Mouse (Mus musculus) myocyte (in vitro differentiated cells): ENCODE measurements around the gene 1700001P01Rik. TPM values are rescaled to one million over a fixed set of nuclear protein-coding genes. Genes with fewer than 3 reads are reported as not detected.

ENCODE experiments used
- H3K27me3 ChIP-seq: one replicate; pipeline ENCODE4 v1.6.1; 2011; ENCODE audit not compliant: control insufficient read depth, insufficient read depth, insufficient read length
- H3K36me3 ChIP-seq: one replicate; pipeline ENCODE4 v1.6.1; 2011; ENCODE audit not compliant: control insufficient read depth, insufficient read depth
- H3K4me2 ChIP-seq: one replicate; pipeline ENCODE4 v1.6.1; 2011; ENCODE audit warnings: low read depth, control low read depth
- H3K4me3 ChIP-seq: one replicate; pipeline ENCODE4 v1.5.1; 2011; ENCODE audit warnings: mild to moderate bottlenecking, control low read depth, moderate library complexity
- H3K79me2 ChIP-seq: one replicate; pipeline ENCODE4 v1.6.1; 2011; ENCODE audit not compliant: control insufficient read depth, insufficient read depth
- H3ac ChIP-seq: one replicate; pipeline ENCODE4 v1.6.1; 2011; ENCODE audit not compliant: control insufficient read depth, insufficient read length
- CEBPB ChIP-seq: IDR thresholded peaks from 2 replicates; pipeline ENCODE4 v1.6.1; 2011; ENCODE audit warnings: mild to moderate bottlenecking, moderate library complexity; ENCODE audit not compliant: poor library complexity, insufficient read depth, severe bottlenecking
- E2F4 ChIP-seq: IDR thresholded peaks from one replicate; pipeline ENCODE4 v1.6.1; 2011; ENCODE audit warnings: mild to moderate bottlenecking, control low read depth, moderate library complexity; ENCODE audit not compliant: insufficient read depth
- MAX ChIP-seq: IDR thresholded peaks from one replicate; pipeline ENCODE4 v1.6.1; 2011; ENCODE audit warnings: low read depth, mild to moderate bottlenecking, control low read depth
- MYOD1 ChIP-seq, 3 experiments: IDR thresholded peaks; one replicate each; pipeline ENCODE4 v1.6.1; 2011; ENCODE audit warnings: control low read depth in 2 of 3, low read depth in 2 of 3, mild to moderate bottlenecking in 2 of 3, moderate library complexity in 1 of 3; ENCODE audit not compliant: insufficient read length in 2 of 3, control insufficient read depth in 1 of 3
- MYOG ChIP-seq, 3 experiments: IDR thresholded peaks; one replicate each; pipeline ENCODE4 v1.6.1; 2011; ENCODE audit warnings: control low read depth in 2 of 3, low read depth in 2 of 3, mild to moderate bottlenecking in 2 of 3; ENCODE audit not compliant: insufficient read length in 2 of 3, control insufficient read depth in 1 of 3, insufficient read depth in 1 of 3
- POLR2A ChIP-seq: IDR thresholded peaks from one replicate; pipeline ENCODE4 v1.6.1; 2011; ENCODE audit warnings: low read depth, mild to moderate bottlenecking, control low read depth, moderate library complexity; ENCODE audit not compliant: insufficient read length
- POLR2AphosphoS2 ChIP-seq: IDR thresholded peaks from one replicate; pipeline ENCODE4 v1.6.1; 2011; ENCODE audit warnings: low read depth, control low read depth; ENCODE audit not compliant: insufficient read length
- REST ChIP-seq: IDR thresholded peaks from one replicate; pipeline ENCODE4 v1.6.1; 2011; ENCODE audit warnings: mild to moderate bottlenecking, control low read depth, moderate library complexity; ENCODE audit not compliant: insufficient read depth, insufficient read length
- SRF ChIP-seq: IDR thresholded peaks from one replicate; pipeline ENCODE4 v1.6.1; 2011; ENCODE audit warnings: low read depth; ENCODE audit not compliant: control insufficient read depth, insufficient read length
- TCF12 ChIP-seq: IDR thresholded peaks from one replicate; pipeline ENCODE4 v1.6.1; 2011; ENCODE audit warnings: mild to moderate bottlenecking, control low read depth; ENCODE audit not compliant: poor library complexity, insufficient read depth, severe bottlenecking
- TCF3 ChIP-seq: IDR thresholded peaks from one replicate; pipeline ENCODE4 v1.6.1; 2011; ENCODE audit warnings: low read depth, control low read depth; ENCODE audit not compliant: insufficient read length
- USF1 ChIP-seq: IDR thresholded peaks from one replicate; pipeline ENCODE4 v1.6.1; 2011; ENCODE audit warnings: low read depth, mild to moderate bottlenecking, control low read depth, moderate library complexity
- polyA plus RNA-seq: library from polyadenylated mRNA; unstranded; fragments of >200 nt; fragmentation: generic; extraction: Trizol; gene quantifications from one replicate; pipeline ENCODE4 v1.2.1, GENCODE M21; 2012; ENCODE audit warnings: missing spikeins

The 1700001P01Rik gene
- polyA plus RNA-seq, 1 experiment = 0.07 TPM

- no peak overlapping the region for H3K4me3 ChIP-seq
- H3K79me2 ChIP-seq = peaks cover 38% of the 10 kb centered on the region
- peaks cover 50% of the 10 kb centered on the region for H3K36me3 ChIP-seq
- no peaks in the 10 kb centered on the region for H3K27me3 ChIP-seq
- H3ac ChIP-seq = no peak overlapping the region
- no peak for TF ChIP-seq CEBPB
- no peak for TF ChIP-seq SRF
- no peak for TF ChIP-seq MYOD1 (IDR thresholded peaks at IDR 0.05; ENCODE audit: control insufficient read depth in 1 of 3, insufficient read length in 2 of 3, low read depth in 2 of 3)
- TF ChIP-seq POLR2AphosphoS2 = no peak
- TF ChIP-seq POLR2A = no peak
- TF ChIP-seq TCF12 = no peak
- TF ChIP-seq MYOG (IDR thresholded peaks at IDR 0.05; ENCODE audit: control insufficient read depth in 1 of 3, insufficient read depth in 1 of 3, insufficient read length in 2 of 3, low read depth in 2 of 3) = no peak
- no peak overlapping the region for H3K4me2 ChIP-seq
Measured at GRCm38 (mm10) chr11:97778918-97779317, 3.2 kb upstream of the 1700001P01Rik start.

- no peak overlapping the region for H3K4me3 ChIP-seq
- H3ac ChIP-seq = no peak overlapping the region
- no peak overlapping the region for H3K4me2 ChIP-seq
- H3K36me3 ChIP-seq = peaks cover 50% of the 10 kb centered on the region
- no peaks in the 10 kb centered on the region for H3K27me3 ChIP-seq
- TF ChIP-seq POLR2AphosphoS2 (peak; percentile 60), MAX (no peak), MYOD1 (IDR thresholded peaks at IDR 0.05; ENCODE audit: control insufficient read depth in 1 of 3, insufficient read length in 2 of 3, low read depth in 2 of 3) (no peak), MYOG (IDR thresholded peaks at IDR 0.05; ENCODE audit: control insufficient read depth in 1 of 3, insufficient read depth in 1 of 3, insufficient read length in 2 of 3, low read depth in 2 of 3) (no peak)
- peaks cover 34% of the 10 kb centered on the region for H3K79me2 ChIP-seq
Measured at GRCm38 (mm10) chr11:97777129-97777529, 1.4 kb upstream of the 1700001P01Rik start.

DNA sequence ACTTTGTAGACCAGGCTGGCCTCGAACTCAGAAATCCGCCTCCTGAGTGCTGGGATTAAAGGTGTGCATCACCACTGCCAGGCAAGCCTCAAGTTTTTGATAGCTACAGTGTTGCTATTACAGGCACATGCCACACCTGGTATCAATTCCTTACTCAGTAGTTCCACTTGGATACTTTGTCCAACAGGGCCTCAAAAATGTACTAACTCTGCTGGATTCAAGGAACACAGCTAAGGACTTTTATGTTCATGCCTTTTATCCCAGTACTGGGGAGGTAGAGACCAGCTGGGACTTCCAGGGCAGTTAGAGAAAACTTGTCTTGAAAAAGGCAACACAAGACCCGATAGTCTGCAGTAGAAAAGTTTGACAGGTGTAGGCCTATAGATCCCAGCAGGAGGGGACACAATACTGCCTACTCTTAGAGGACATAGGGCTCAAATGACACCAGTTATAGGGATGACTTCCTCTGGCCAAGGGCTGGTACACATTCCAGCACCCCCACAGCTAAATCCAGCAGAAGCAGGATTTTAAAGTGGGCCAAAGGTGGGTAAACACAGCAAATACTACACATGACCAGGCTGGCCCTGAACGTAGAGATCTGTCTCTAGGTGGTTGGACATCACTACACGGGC, 895 bp upstream of the 1700001P01Rik start:
- Histone ChIP-seq H3ac (no peak overlapping the region), H3K36me3 (peaks cover 50% of the 10 kb centered on the region), H3K79me2 (peaks cover 29% of the 10 kb centered on the region), H3K4me3 (no peak overlapping the region), H3K4me2 (no peak overlapping the region), H3K27me3 (no peaks in the 10 kb centered on the region)
- TF ChIP-seq POLR2AphosphoS2 = peak; percentile 32
- TF ChIP-seq REST = no peak

GRCm38 (mm10) chr11:97775186-97775585, 532 bp downstream of the 1700001P01Rik start:
- no peak overlapping the region for H3K4me3 ChIP-seq

DNA sequence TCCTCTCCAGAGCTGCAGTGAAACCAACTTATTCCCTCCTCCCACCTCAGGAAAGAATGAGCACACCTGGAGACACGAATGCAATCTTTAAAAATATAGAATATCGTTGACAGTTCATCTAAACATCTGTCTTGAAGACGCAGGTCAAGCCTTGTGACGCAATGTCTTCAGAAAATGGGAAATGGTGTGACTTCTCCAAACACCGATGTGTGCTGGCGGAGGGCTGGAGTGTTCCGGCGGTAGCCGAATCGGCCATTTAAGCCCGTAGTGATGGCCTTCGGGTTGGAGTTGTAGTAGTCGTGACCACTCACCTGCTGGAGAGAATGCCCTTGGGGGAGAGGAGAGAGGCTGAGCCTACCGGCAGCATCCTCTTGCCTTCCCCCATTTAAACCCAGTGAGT, 4.3 kb downstream of the 1700001P01Rik start:
- Histone ChIP-seq H3K79me2 (no peaks in the 10 kb centered on the region), H3K4me2 (no peak overlapping the region), H3K4me3 (no peak overlapping the region), H3K27me3 (no peaks in the 10 kb centered on the region), H3K36me3 (no peaks in the 10 kb centered on the region), H3ac (no peak overlapping the region)
- TF ChIP-seq USF1 = no peak
- no peak for TF ChIP-seq POLR2A
- TF ChIP-seq MYOD1 (IDR thresholded peaks at IDR 0.05; ENCODE audit: control insufficient read depth in 1 of 3, insufficient read length in 2 of 3, low read depth in 2 of 3) = no peak
- TF ChIP-seq REST = no peak
- TF ChIP-seq TCF3 = no peak
- no peak for TF ChIP-seq MAX
- no peak for TF ChIP-seq CEBPB
- TF ChIP-seq E2F4 = no peak
- TF ChIP-seq MYOG (IDR thresholded peaks at IDR 0.05; ENCODE audit: control insufficient read depth in 1 of 3, insufficient read depth in 1 of 3, insufficient read length in 2 of 3, low read depth in 2 of 3) = no peak
- TF ChIP-seq POLR2AphosphoS2 = no peak

More at GRCm38 (mm10) chr11:97775186-97775585, 532 bp downstream of the 1700001P01Rik start:
- Histone ChIP-seq H3ac (no peak overlapping the region), H3K36me3 (peaks cover 37% of the 10 kb centered on the region), H3K27me3 (no peaks in the 10 kb centered on the region), H3K79me2 (peaks cover 15% of the 10 kb centered on the region), H3K4me2 (no peak overlapping the region)
- TF ChIP-seq E2F4 = no peak
- no peak for TF ChIP-seq POLR2A
- TF ChIP-seq MYOG (IDR thresholded peaks at IDR 0.05; ENCODE audit: control insufficient read depth in 1 of 3, insufficient read depth in 1 of 3, insufficient read length in 2 of 3, low read depth in 2 of 3) = no peak
- TF ChIP-seq MYOD1 (IDR thresholded peaks at IDR 0.05; ENCODE audit: control insufficient read depth in 1 of 3, insufficient read length in 2 of 3, low read depth in 2 of 3) = no peak
- TF ChIP-seq TCF12 = no peak
- no peak for TF ChIP-seq USF1
- no peak for TF ChIP-seq REST
- TF ChIP-seq SRF = no peak
- TF ChIP-seq POLR2AphosphoS2 = no peak
- TF ChIP-seq TCF3 = no peak
- TF ChIP-seq MAX = no peak
- TF ChIP-seq CEBPB = no peak
